Mouse (Mus musculus) midbrain, postnatal 0 days (tissue): ENCODE measurements around the gene Tspan1. TPM values are rescaled to one million over a fixed set of nuclear protein-coding genes. Genes with fewer than 3 reads are reported as not detected.

Source experiments
- ATAC-seq: fragments of 200-750 bp; cut with Nextera tagmentation; 2 replicates; pipeline ENCODE4 v1.8.0; 2017; ENCODE audit warnings: moderate number of reproducible peaks, mild to moderate bottlenecking, moderate TSS enrichment, moderate library complexity; ENCODE audit not compliant: low FRiP score
- DNase-seq: peaks from one replicate; pipeline ENCODE4 v3.0.0-alpha.2; 2015; ENCODE audit warnings: low spot score
- H3K27ac ChIP-seq: fragments of 300-500 bp; sonication (generic); 2 replicates; pipeline ENCODE4 v1.5.1; 2014; ENCODE audit warnings: low read depth, mild to moderate bottlenecking, low read length, mixed read lengths
- H3K27me3 ChIP-seq: fragments of 300-500 bp; sonication (generic); 2 replicates; pipeline ENCODE4 v1.6.1; 2014; ENCODE audit warnings: low read length, control low read depth, mixed read lengths; ENCODE audit not compliant: insufficient read depth
- H3K36me3 ChIP-seq: fragments of 300-500 bp; sonication (generic); 2 replicates; pipeline ENCODE4 v1.6.1; 2014; ENCODE audit warnings: low read length, control low read depth, mixed read lengths; ENCODE audit not compliant: insufficient read depth
- H3K4me1 ChIP-seq: fragments of 300-500 bp; sonication (generic); 2 replicates; pipeline ENCODE4 v1.6.1; 2014; ENCODE audit warnings: mild to moderate bottlenecking, control low read depth, antibody characterized with exemption, low read length, mixed read lengths; ENCODE audit not compliant: insufficient read depth
- H3K4me2 ChIP-seq: fragments of 300-500 bp; sonication (generic); 2 replicates; pipeline ENCODE4 v1.6.1; 2014; ENCODE audit warnings: low read depth, mild to moderate bottlenecking, low read length, mixed read lengths; ENCODE audit not compliant: poor library complexity, severe bottlenecking
- H3K4me3 ChIP-seq: fragments of 300-500 bp; sonication (generic); 2 replicates; pipeline ENCODE4 v1.5.1; 2014; ENCODE audit warnings: low read depth, mild to moderate bottlenecking, low read length, moderate library complexity
- H3K9ac ChIP-seq: fragments of 300-500 bp; sonication (generic); replicated peaks from 2 replicates; pipeline ENCODE4 v1.6.1; 2014; ENCODE audit warnings: mild to moderate bottlenecking, low read length, moderate library complexity, mixed read lengths; ENCODE audit not compliant: poor library complexity, severe bottlenecking
- H3K9me3 ChIP-seq: fragments of 300-500 bp; sonication (generic); 2 replicates; pipeline ENCODE4 v1.6.1; 2016; ENCODE audit warnings: low read length, control low read depth
- CTCF ChIP-seq: IDR thresholded peaks from 2 replicates; pipeline ENCODE4 v1.5.1; 2016; ENCODE audit warnings: antibody characterized with exemption, mild to moderate bottlenecking
- WGBS: fragments of 180-500 bp; shearing (Covaris S2); extraction: QIAGEN DNeasy Blood & Tissue Kit; methylation state at CpG from one replicate; pipeline ENCODE4 v1.1.7; 2014; 5-methylcytosine and 5-hydroxymethylcytosine counted together
- polyA plus RNA-seq: library from polyadenylated mRNA; unstranded; fragments of >200 nt; fragmentation: Nextera tagmentation; extraction: Ambion mirVana; gene quantifications from 2 replicates; pipeline ENCODE4 v1.2.1, GENCODE M21; 2015
- total RNA-seq: library from RNA; depleted of rRNA; stranded (reverse); fragments of >200 nt; gene quantifications from 2 replicates; pipeline ENCODE4 v1.2.3, GENCODE M21; 2014

The Tspan1 gene
- total and polyA plus RNA-seq, 2 experiments from 2014 or later = 0.26 to 0.77 TPM

GRCm38 (mm10) chr4:116141736-116142135 lies 25.7 kb downstream of the Tspan1 start:
- Histone ChIP-seq H3K27ac (no peak overlapping the region), H3K4me1 (peaks cover 13% of the 10 kb centered on the region), H3K9me3 (no peaks in the 10 kb centered on the region), H3K36me3 (no peaks in the 10 kb centered on the region), H3K9ac (no peak overlapping the region), H3K27me3 (0 out of 2 replicates have a peak, but pooled peaks cover 3% of the 10 kb centered on the region), H3K4me2 (no peak overlapping the region), H3K4me3 (no peak overlapping the region)
- WGBS = 85% methylated on average over 1 of the region's 1 CpGs
- DNase-seq (no peak), ATAC-seq (no peak)
- no peak for TF ChIP-seq CTCF

- no peak overlapping the region for H3K27ac ChIP-seq
- TF ChIP-seq CTCF = no peak
- no peak for ATAC-seq
These were observed 26.4 kb downstream of the Tspan1 start for GRCm38 (mm10) chr4:116140801-116141574.

DNA sequence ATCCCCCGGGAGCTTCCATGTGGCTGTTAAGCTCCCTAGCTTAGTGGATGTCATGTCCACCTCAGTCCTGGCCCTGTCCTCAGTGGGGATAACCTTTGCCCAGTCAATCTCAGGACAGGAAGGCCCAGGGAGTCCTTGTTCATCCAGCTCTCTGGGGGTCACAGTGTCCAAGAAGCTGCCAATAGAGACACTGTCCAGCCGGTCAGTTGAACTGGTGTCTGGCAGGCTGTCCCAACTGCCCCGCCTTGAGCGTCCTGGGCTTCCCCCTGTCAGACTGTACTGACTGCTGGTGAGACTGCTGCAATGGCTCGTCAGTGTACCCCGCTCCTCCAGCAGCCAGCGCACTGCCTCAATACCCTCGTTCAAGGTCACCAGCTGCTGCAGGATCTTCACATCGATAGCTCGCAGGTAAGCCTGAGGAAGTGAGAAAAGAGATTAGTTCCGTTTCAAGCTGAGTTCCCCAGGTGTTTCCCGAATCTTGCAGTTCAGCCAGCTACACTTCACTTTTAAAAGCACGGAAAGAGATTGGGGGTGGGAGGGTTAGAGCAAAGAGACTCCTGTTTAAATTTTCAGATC lies 29.9 kb downstream of the Tspan1 start:
- no peak for ATAC-seq
- TF ChIP-seq CTCF = no peak
- no peak for DNase-seq
- Histone ChIP-seq H3K9ac (no peak overlapping the region), H3K4me3 (no peak overlapping the region), H3K9me3 (no peaks in the 10 kb centered on the region), H3K27me3 (0 out of 2 replicates have a peak, but pooled peaks cover 3% of the 10 kb centered on the region), H3K36me3 (no peaks in the 10 kb centered on the region), H3K27ac (no peak overlapping the region), H3K4me2 (no peak overlapping the region), H3K4me1 (peaks cover 4% of the 10 kb centered on the region)
- 45% methylated on average over 13 of the region's 13 CpGs for WGBS

More at GRCm38 (mm10) chr4:116140801-116141574, 26.4 kb downstream of the Tspan1 start:
- 0 out of 2 replicates have a peak, but pooled peaks cover 3% of the 10 kb centered on the region for H3K27me3 ChIP-seq
- no peak overlapping the region for H3K9ac ChIP-seq
- peaks cover 13% of the 10 kb centered on the region for H3K4me1 ChIP-seq
- DNase-seq = no peak
- no peak overlapping the region for H3K4me2 ChIP-seq
- H3K4me3 ChIP-seq = no peak overlapping the region
- no peaks in the 10 kb centered on the region for H3K9me3 ChIP-seq
- WGBS = 76% methylated on average over 7 of the region's 7 CpGs
- H3K36me3 ChIP-seq = no peaks in the 10 kb centered on the region

- DNase-seq = peak; percentile 83
- H3K9ac ChIP-seq = no peak overlapping the region
- H3K27ac ChIP-seq = no peak overlapping the region
- H3K36me3 ChIP-seq = no peaks in the 10 kb centered on the region
- WGBS = 16% methylated on average over 2 of the region's 2 CpGs
- no peaks in the 10 kb centered on the region for H3K9me3 ChIP-seq
- peak; percentile 95 for TF ChIP-seq CTCF
- H3K27me3 ChIP-seq = no peaks in the 10 kb centered on the region
- ATAC-seq = peak; percentile 61; the same call in 1 of the 2 replicates
- H3K4me3 ChIP-seq = no peak overlapping the region
- H3K4me1 ChIP-seq = no peaks in the 10 kb centered on the region
- H3K4me2 ChIP-seq = no peak overlapping the region
These were observed 32.4 kb downstream of the Tspan1 start for GRCm38 (mm10) chr4:116134990-116135389.

- no peak for TF ChIP-seq CTCF
These were observed 34.3 kb downstream of the Tspan1 start for GRCm38 (mm10) chr4:116133126-116133525.

DNA sequence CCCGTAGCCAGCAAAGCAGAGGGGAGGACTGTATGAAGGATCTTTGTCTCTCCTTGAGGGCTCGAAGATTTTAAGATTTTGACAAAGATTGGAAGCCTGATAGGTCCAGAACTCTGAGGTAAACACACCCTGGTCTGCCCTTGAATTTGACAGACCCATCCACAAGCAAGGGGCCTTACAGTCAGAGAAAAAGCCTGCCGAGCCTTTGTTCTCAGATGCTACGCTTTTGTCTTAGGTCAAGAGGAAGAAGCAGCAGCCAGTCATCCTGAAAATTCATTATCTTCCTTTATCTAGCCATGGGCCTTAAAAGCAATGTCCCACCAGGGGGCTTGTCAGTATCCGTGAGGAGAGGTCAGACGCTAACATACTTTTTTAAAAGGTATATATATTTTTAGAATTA lies 39.4 kb downstream of the Tspan1 start:
- Histone ChIP-seq H3K27ac (no peak overlapping the region), H3K36me3 (no peaks in the 10 kb centered on the region), H3K9me3 (no peaks in the 10 kb centered on the region), H3K4me2 (no peak overlapping the region), H3K9ac (no peak overlapping the region), H3K4me1 (0 out of 2 replicates have a peak, but pooled peaks cover 4% of the 10 kb centered on the region), H3K27me3 (no peaks in the 10 kb centered on the region), H3K4me3 (no peak overlapping the region)
- ATAC-seq = no peak
- DNase-seq = no peak
- 60% methylated on average over 6 of the region's 6 CpGs for whole genome bisulfite sequencing
- no peak for TF ChIP-seq CTCF

More at GRCm38 (mm10) chr4:116133126-116133525, 34.3 kb downstream of the Tspan1 start:
- DNase-seq (no peak), ATAC-seq (no peak)
- no peaks in the 10 kb centered on the region for H3K36me3 ChIP-seq
- no peaks in the 10 kb centered on the region for H3K4me1 ChIP-seq
- no peaks in the 10 kb centered on the region for H3K9me3 ChIP-seq
- no peak overlapping the region for H3K9ac ChIP-seq
- H3K27ac ChIP-seq = no peak overlapping the region
- no peaks in the 10 kb centered on the region for H3K27me3 ChIP-seq
- H3K4me2 ChIP-seq = no peak overlapping the region
- no peak overlapping the region for H3K4me3 ChIP-seq
- WGBS = 82% methylated on average over 4 of the region's 4 CpGs
